Mouse (Mus musculus) layer of hippocampus, postnatal 10 days (tissue): ENCODE measurements around the gene Zranb2. TPM values are rescaled to one million over a fixed set of nuclear protein-coding genes. Genes with fewer than 3 reads are reported as not detected.

Source experiments
- DNase-seq, 2 experiments: peaks; one replicate each; pipeline ENCODE4 v3.0.0; 2021; ENCODE audit warnings: low spot score in 2 of 2
- microRNA-seq, 2 experiments: library from miRNA; unstranded; fragments of <30 nt; microRNA quantifications; one replicate each; pipeline ENCODE4 v1.2.0; 2021
- total RNA-seq, 2 experiments: library from RNA; stranded (reverse); gene quantifications; 2 replicates each; pipeline ENCODE4 v1.2.3; 2021

Zranb2 gene
- total RNA-seq, 2 experiments from 2014 or later = 134 to 138 TPM

DNA sequence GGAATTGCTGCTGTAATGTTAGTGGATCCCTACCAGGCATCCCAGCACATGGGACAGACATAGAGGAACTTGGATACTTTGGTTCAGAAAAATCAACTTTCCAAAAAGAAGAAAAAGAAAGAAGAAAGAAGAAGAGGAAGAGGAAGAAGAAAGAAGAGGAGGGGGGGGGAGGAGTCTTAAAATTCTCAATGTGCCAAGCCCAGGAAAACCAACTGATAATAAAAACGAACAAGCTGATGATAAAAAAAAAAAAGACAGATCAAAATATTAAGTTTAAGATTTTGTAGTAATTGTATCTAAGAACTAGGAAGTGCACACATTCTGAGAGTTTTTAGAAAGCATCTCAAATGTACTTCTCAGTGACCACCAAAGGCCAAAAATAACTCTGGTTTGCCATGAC lies 42.9 kb downstream of the Zranb2 start:
- no peak for DNase-seq

DNA sequence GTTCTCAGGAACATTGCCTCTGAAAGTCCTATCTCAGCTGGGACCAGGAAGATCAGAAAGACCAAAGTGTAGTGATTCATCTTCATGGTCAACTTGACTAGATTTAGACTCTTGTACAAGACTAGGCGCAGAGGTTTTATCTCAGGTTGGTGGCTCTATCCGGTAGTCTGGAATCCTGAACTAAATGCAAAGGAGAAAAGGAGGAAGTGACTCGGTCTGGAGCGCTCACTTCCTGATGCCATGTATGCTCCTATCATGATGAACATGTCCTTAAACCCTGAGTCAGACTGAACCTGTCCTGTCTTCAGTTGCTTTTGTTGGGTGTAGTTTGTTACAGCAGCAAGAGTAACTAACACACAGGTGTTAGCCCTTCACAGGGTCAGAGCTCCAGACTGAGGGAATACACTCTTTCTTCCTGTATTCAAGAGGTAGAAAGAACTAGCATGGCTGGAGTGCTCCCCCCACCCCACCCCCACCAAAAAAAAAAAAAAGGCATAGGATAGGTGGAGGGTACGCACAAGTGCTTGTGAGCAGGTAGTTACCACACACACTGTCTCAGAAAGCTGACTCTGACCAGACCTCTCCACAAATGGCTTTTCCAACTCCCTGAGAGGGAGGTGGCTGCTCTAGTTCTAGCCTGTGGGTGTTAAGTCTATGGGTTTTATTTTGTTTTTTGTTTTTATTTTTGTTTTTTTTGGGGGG lies 44.7 kb downstream of the Zranb2 start:
- no peak for DNase-seq

DNA sequence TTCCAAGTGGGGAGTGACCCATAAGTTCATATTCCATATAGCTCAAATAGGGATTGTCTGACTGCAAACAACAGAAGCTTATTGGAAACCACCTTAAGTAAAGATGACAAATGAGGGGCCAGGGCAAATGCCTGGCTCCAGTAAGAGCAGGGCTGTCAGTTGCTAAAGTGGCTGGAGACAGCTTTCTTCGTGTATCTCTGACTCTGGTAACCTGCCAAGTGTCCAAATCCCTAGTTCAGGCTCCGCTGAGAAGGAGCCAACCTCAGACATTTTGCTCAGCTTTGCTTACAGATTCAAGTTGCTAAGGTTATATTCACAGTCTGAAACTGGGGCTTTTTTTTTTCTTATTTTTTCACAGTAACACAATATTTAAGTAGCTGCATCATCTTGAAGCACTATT lies 45.4 kb downstream of the Zranb2 start:
- no peak for DNase-seq

DNA sequence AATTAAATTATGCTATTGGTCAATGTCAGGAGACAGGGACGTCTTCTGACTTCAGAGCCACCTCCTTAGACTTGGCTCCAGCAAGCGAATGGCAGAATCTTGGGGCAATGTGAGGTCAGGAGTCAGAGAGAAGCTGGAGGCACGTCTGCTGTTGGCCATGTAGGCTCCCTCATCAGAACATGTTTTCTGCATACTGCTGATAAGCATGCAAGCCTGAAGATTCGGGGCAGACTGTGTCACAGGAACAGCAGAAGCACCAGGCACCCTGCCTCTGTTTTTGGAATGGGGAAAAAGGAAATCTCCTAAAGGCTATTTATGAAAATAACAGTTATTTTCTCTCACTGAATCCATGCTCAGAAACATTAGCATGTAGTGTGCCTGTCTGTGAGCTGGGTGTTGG lies 46.3 kb downstream of the Zranb2 start:
- no peak for DNase-seq

DNA sequence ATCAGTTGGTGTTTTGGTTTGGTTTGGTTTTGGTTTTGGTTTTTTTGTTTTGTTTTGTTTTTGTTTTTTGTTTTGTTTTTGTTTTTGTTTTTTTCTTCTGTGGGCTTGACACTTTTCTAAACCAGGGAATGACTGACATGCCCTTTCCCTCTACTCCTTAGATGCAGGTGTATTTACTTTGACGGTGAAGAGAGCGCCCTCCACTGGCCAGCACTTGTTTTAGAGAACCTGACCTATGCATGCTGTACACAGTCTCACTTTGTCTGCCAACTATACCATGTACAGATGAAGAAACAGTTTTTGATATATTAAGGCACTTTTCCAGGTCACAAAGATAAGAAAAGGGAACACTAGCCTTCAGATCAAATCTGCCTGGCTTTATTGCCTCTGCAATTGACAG lies 47.8 kb downstream of the Zranb2 start:
- DNase-seq = no peak

DNA sequence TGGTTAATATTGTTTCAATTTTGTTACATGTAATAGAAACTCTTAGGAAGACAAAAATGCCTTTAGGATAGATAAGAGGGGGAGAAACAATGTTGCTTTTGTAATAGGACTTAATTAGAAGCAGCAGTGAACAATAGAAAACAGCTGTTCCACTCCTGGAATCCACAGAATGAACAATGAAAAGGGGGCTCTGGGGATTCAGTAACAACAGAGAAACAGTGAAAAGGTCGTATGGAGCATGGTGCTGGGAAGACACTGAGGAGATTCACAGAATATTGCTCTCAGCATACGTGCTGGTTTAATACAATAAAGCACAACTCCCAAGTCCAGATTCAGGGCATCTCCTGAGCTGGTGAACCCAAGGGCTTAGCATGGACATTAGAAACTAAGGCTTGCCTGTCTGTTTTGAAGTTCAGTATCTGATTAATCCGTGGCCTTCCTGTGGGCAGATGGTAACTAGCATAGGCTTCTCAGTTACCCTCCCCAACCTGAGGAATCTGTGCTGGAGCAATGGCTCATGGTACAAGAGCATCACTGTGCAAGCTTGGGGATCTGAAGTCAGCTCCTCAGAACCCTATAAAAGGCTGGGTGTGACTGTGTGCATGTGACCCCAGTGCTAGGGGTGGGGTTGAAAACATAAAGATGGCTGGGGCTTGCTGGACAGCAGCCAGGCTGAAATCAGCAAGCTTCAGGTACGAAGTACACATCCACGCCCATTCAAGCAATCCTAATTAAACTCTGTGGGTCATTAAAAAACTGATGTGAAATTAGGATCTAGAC lies 48.9 kb downstream of the Zranb2 start:
- no peak for DNase-seq

DNA sequence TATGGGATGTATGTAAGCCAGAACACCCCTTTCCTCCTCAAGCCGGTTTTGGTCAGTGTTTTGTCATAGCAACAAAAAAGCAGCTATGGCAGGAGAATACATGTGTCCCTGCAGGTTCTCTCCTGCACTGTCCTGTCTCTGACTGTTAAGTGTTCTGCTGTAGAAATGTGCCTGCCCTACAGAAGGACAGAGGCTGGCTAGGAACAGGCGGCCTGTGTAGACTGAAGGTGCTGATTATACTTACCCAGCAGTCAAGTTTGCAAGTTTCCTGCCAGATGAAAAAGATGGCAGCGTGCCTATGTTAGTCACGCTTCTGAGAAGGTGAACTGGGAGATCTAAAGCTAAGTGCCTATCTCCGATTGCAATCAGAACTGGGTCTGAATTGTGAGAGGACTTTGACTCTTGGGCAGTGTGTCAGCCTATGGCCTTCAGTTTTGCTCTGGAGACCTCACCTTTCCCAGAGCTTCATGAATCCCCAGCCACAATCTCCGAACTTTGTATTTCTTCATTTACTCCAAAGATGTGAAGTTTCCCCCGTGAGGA lies 63.9 kb downstream of the Zranb2 start:
- DNase-seq = no peak

Small RNAs within 50 kb of the gene (microRNA-seq; reads per million reads assigned to microRNA genes)
- 190 to 210 reads per million in 2 experiments for gene Mir186

Other genes starting within 250 kb of the Zranb2 start
- 1 to 10 TPM; 6.0 to 6.5 TPM for gene Ptger3, start 32.7 kb downstream of the Zranb2 start, total RNA-seq